Mouse (Mus musculus): ENCODE measurements around the gene Nrxn2.

DNA sequence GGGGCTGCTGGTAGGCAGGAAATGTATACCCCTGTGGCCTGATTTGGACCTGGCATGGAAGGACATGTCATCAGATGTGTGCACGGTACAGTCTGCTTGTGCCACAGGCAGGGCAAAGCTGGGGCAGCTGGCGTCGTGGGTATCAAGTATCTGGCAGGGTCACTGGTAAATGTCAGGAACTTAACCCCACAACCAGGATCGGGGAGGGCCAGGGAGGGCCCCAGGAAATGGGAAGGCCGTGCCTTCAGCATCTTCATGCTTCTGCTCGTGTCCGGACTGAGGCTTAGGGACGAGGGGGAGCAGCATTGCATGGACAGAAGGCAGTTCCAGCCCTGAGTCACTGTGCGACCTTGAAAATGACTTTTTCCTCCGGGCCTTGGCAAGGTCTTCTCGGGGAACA lies 33.6 kb upstream of the Nrxn2 start:
- TF ChIP-seq CTCF (IDR thresholded peaks at IDR 0.05; ENCODE audit: low read depth) (no peak), EP300 (optimal IDR thresholded peaks at IDR 0.05) (no peak)
